Mouse (Mus musculus): ENCODE measurements around the gene Gm20765. TPM values are rescaled to one million over a fixed set of nuclear protein-coding genes. Genes with fewer than 3 reads are reported as not detected.

Gene Gm20765
- polyA plus RNA-seq, 1 experiment from 2014 or later: not detected

Other genes with a start within 250 kb of the Gm20765 start
- not detected in 2 replicates for gene Gm21293, start 42.5 kb upstream of the Gm20765 start, polyA plus RNA-seq (2015; fragmentation: Nextera tagmentation; extraction: Ambion mirVana)
- not detected in 2 replicates for gene Gm6763, start 34.0 kb upstream of the Gm20765 start, polyA plus RNA-seq (2015; fragmentation: Nextera tagmentation; extraction: Ambion mirVana)
- not detected in 2 replicates for gene Gm8764, start 25.5 kb upstream of the Gm20765 start, polyA plus RNA-seq (2015; fragmentation: Nextera tagmentation; extraction: Ambion mirVana)
- gene Gm21304, start 17.0 kb upstream of the Gm20765 start, polyA plus RNA-seq (2015; fragmentation: Nextera tagmentation; extraction: Ambion mirVana): not detected in 2 replicates
- not detected in 2 replicates for gene Gm21312, start 8.5 kb upstream of the Gm20765 start, polyA plus RNA-seq (2015; fragmentation: Nextera tagmentation; extraction: Ambion mirVana)
- gene Gm4340, start 8.5 kb downstream of the Gm20765 start, polyA plus RNA-seq (2015; fragmentation: Nextera tagmentation; extraction: Ambion mirVana): not detected in 2 replicates

All from hindbrain, embryonic 13.5 days (tissue).